Mouse (Mus musculus): ENCODE measurements around the gene Stac. TPM values are rescaled to one million over a fixed set of nuclear protein-coding genes. Genes with fewer than 3 reads are reported as not detected.

The Stac gene
- not detected for polyA plus RNA-seq (2017; shearing (Covaris generic))

GRCm38 (mm10) chr9:111689680-111690483, at the start of gene Stac:
Gene Stac, minus strand, starts transcription at chr9:111690348.

Data from inflammation-experienced regulatory T-cells (primary cell).